Mouse (Mus musculus): Measurements from ENCODE around the gene Cpsf7. TPM values are rescaled to one million over a fixed set of nuclear protein-coding genes. Genes with fewer than 3 reads are reported as not detected.

Gene Cpsf7
- polyA plus RNA-seq, 1 experiment, result 23.4 TPM

GRCm38 (mm10) chr19:10502571-10502970 is 22.5 kb upstream of the Cpsf7 start:
- TF ChIP-seq SRF (IDR thresholded peaks at IDR 0.05; ENCODE audit: control insufficient read depth, insufficient read length, low read depth) (no peak), POLR2AphosphoS2 (IDR thresholded peaks at IDR 0.05; ENCODE audit: insufficient read length, low read depth) (no peak), POLR2A (IDR thresholded peaks at IDR 0.05; ENCODE audit: insufficient read length, low read depth) (no peak), CEBPB (IDR thresholded peaks at IDR 0.05; ENCODE audit: insufficient read depth, poor library complexity, severe bottlenecking) (no peak), TCF12 (IDR thresholded peaks at IDR 0.05; ENCODE audit: insufficient read depth, poor library complexity, severe bottlenecking) (no peak), MYOD1 (IDR thresholded peaks at IDR 0.05; ENCODE audit: control insufficient read depth in 1 of 3, insufficient read length in 2 of 3, low read depth in 2 of 3) (no peak), REST (IDR thresholded peaks at IDR 0.05; ENCODE audit: insufficient read depth, insufficient read length) (no peak), USF1 (IDR thresholded peaks at IDR 0.05; ENCODE audit: low read depth) (no peak), E2F4 (IDR thresholded peaks at IDR 0.05; ENCODE audit: insufficient read depth) (no peak)
- Histone ChIP-seq H3K36me3 (ENCODE audit: control insufficient read depth, insufficient read depth) (peaks cover 37% of the 10 kb centered on the region), H3K4me2 (ENCODE audit: low read depth) (no peak overlapping the region), H3ac (ENCODE audit: control insufficient read depth, insufficient read length) (no peak overlapping the region), H3K79me2 (ENCODE audit: control insufficient read depth, insufficient read depth) (no peaks in the 10 kb centered on the region), H3K27me3 (ENCODE audit: control insufficient read depth, insufficient read depth, insufficient read length) (no peaks in the 10 kb centered on the region), H3K4me3 (no peak overlapping the region)

DNA sequence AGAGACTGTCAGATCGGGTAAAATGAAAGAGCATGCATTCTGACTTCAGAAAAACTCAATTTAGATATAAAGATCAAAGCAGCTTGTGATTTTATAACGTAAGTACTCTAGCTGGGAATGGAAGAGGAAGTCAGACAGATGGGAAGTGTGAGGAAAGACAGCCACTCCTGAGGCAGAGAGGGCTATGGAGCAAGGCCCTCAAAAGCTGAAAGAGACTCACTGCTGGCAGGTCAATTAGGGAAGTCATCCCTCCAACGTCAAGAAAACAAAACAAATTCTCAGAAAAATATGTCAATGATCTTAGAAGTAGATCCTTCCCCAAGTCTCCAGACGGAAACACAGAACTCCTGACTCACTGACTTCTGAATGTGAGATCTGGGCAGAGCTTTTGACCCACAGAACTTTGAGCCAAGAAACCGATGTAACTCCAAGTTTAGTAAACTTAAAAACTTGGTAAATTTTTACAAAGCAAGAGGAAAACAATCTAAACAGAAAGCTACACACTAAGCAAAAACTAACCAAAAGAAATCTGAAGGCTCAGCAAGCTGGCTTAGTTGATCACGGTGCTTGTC is 14.2 kb upstream of the Cpsf7 start:
- Histone ChIP-seq H3K27me3 (ENCODE audit: control insufficient read depth, insufficient read depth, insufficient read length) (no peaks in the 10 kb centered on the region), H3K36me3 (ENCODE audit: control insufficient read depth, insufficient read depth) (peaks cover 43% of the 10 kb centered on the region), H3K4me3 (no peak overlapping the region), H3K4me2 (ENCODE audit: low read depth) (no peak overlapping the region), H3ac (ENCODE audit: control insufficient read depth, insufficient read length) (no peak overlapping the region), H3K79me2 (ENCODE audit: control insufficient read depth, insufficient read depth) (no peaks in the 10 kb centered on the region)
- TF ChIP-seq CEBPB (IDR thresholded peaks at IDR 0.05; ENCODE audit: insufficient read depth, poor library complexity, severe bottlenecking), result no peak
- no peak for TF ChIP-seq MYOG (IDR thresholded peaks at IDR 0.05; ENCODE audit: control insufficient read depth in 1 of 3, insufficient read depth in 1 of 3, insufficient read length in 2 of 3, low read depth in 2 of 3)
- TF ChIP-seq MYOD1 (IDR thresholded peaks at IDR 0.05; ENCODE audit: control insufficient read depth in 1 of 3, insufficient read length in 2 of 3, low read depth in 2 of 3), result no peak
- no peak for TF ChIP-seq MAX (IDR thresholded peaks at IDR 0.05; ENCODE audit: low read depth)
- no peak for TF ChIP-seq REST (IDR thresholded peaks at IDR 0.05; ENCODE audit: insufficient read depth, insufficient read length)
- no peak for TF ChIP-seq USF1 (IDR thresholded peaks at IDR 0.05; ENCODE audit: low read depth)

GRCm38 (mm10) chr19:10520355-10520754 is 4.7 kb upstream of the Cpsf7 start:
- Histone ChIP-seq H3K36me3 (ENCODE audit: control insufficient read depth, insufficient read depth) (peaks cover 22% of the 10 kb centered on the region), H3K4me3 (no peak overlapping the region), H3ac (ENCODE audit: control insufficient read depth, insufficient read length) (no peak overlapping the region), H3K27me3 (ENCODE audit: control insufficient read depth, insufficient read depth, insufficient read length) (no peaks in the 10 kb centered on the region), H3K4me2 (ENCODE audit: low read depth) (no peak overlapping the region), H3K79me2 (ENCODE audit: control insufficient read depth, insufficient read depth) (peaks cover 52% of the 10 kb centered on the region)
- TF ChIP-seq POLR2A (IDR thresholded peaks at IDR 0.05; ENCODE audit: insufficient read length, low read depth), result no peak
- no peak for TF ChIP-seq POLR2AphosphoS2 (IDR thresholded peaks at IDR 0.05; ENCODE audit: insufficient read length, low read depth)
- TF ChIP-seq E2F4 (IDR thresholded peaks at IDR 0.05; ENCODE audit: insufficient read depth), result no peak
- no peak for TF ChIP-seq MAX (IDR thresholded peaks at IDR 0.05; ENCODE audit: low read depth)

DNA sequence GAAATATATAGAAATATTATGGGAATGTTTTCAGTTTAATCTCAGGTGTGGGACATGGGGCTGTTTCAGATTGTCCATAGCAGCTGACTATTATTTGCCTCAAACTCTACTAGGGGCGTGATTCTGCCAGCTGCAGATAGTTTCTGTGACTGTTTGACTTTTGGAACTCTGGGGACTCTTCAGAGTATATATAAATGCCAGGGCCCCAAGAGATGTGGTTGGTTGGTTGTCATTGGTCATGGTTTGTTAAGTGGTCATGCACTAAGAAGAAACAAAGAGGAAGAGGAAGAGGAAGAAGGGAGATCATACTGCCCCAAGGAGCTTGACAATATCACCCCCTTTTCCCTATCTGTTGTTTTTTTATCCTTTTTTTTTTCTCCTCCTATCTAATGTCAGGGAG is 3.1 kb upstream of the Cpsf7 start:
- no peak overlapping the region for H3ac ChIP-seq (ENCODE audit: control insufficient read depth, insufficient read length)
- no peaks in the 10 kb centered on the region for H3K27me3 ChIP-seq (ENCODE audit: control insufficient read depth, insufficient read depth, insufficient read length)
- H3K4me3 ChIP-seq, result no peak overlapping the region
- peaks cover 10% of the 10 kb centered on the region for H3K36me3 ChIP-seq (ENCODE audit: control insufficient read depth, insufficient read depth)
- no peak overlapping the region for H3K4me2 ChIP-seq (ENCODE audit: low read depth)
- peaks cover 65% of the 10 kb centered on the region for H3K79me2 ChIP-seq (ENCODE audit: control insufficient read depth, insufficient read depth)
- TF ChIP-seq REST (IDR thresholded peaks at IDR 0.05; ENCODE audit: insufficient read depth, insufficient read length), result no peak

- H3K4me3 ChIP-seq, result peak overlapping the region; percentile 62
- H3K4me2 ChIP-seq (ENCODE audit: low read depth), result peak overlapping the region; percentile 60
- H3ac ChIP-seq (ENCODE audit: control insufficient read depth, insufficient read length), result no peak overlapping the region
- TF ChIP-seq REST (IDR thresholded peaks at IDR 0.05; ENCODE audit: insufficient read depth, insufficient read length) (no peak), POLR2AphosphoS2 (IDR thresholded peaks at IDR 0.05; ENCODE audit: insufficient read length, low read depth) (no peak), E2F4 (IDR thresholded peaks at IDR 0.05; ENCODE audit: insufficient read depth) (no peak), SRF (IDR thresholded peaks at IDR 0.05; ENCODE audit: control insufficient read depth, insufficient read length, low read depth) (no peak), USF1 (IDR thresholded peaks at IDR 0.05; ENCODE audit: low read depth) (no peak), CEBPB (IDR thresholded peaks at IDR 0.05; ENCODE audit: insufficient read depth, poor library complexity, severe bottlenecking) (no peak), POLR2A (IDR thresholded peaks at IDR 0.05; ENCODE audit: insufficient read length, low read depth) (no peak), MYOG (IDR thresholded peaks at IDR 0.05; ENCODE audit: control insufficient read depth in 1 of 3, insufficient read depth in 1 of 3, insufficient read length in 2 of 3, low read depth in 2 of 3) (no peak), TCF12 (IDR thresholded peaks at IDR 0.05; ENCODE audit: insufficient read depth, poor library complexity, severe bottlenecking) (no peak), MYOD1 (IDR thresholded peaks at IDR 0.05; ENCODE audit: control insufficient read depth in 1 of 3, insufficient read length in 2 of 3, low read depth in 2 of 3) (no peak), TCF3 (IDR thresholded peaks at IDR 0.05; ENCODE audit: insufficient read length, low read depth) (no peak), MAX (IDR thresholded peaks at IDR 0.05; ENCODE audit: low read depth) (no peak)
- peaks cover 3% of the 10 kb centered on the region for H3K36me3 ChIP-seq (ENCODE audit: control insufficient read depth, insufficient read depth)
- no peaks in the 10 kb centered on the region for H3K27me3 ChIP-seq (ENCODE audit: control insufficient read depth, insufficient read depth, insufficient read length)
- H3K79me2 ChIP-seq (ENCODE audit: control insufficient read depth, insufficient read depth), result peaks cover 77% of the 10 kb centered on the region
Measured at GRCm38 (mm10) chr19:10523483-10524080, 1.5 kb upstream of the Cpsf7 start.
